Mouse (Mus musculus) liver, embryonic 11.5 days (tissue): ENCODE data around the gene Atp5mpl. TPM values are rescaled to one million over a fixed set of nuclear protein-coding genes. Genes with fewer than 3 reads are reported as not detected.

Source experiments
- ATAC-seq: fragments of 200-750 bp; cut with Nextera tagmentation; replicated peaks from 2 replicates; pipeline ENCODE4 v1.8.0; 2017; ENCODE audit warnings: moderate number of reproducible peaks, mild to moderate bottlenecking, moderate TSS enrichment, moderate library complexity; ENCODE audit not compliant: low FRiP score
- DNase-seq: peaks from one replicate; pipeline ENCODE4 v3.0.0-alpha.2; 2017; ENCODE audit warnings: low spot score
- H3K27ac ChIP-seq: fragments of 300-500 bp; sonication (generic); 2 replicates; pipeline ENCODE4 v1.5.1; 2014; ENCODE audit warnings: mild to moderate bottlenecking, low read depth, low read length, control low read depth
- H3K27me3 ChIP-seq: fragments of 300-500 bp; sonication (generic); replicated peaks from 2 replicates; pipeline ENCODE4 v1.6.1; 2014; ENCODE audit warnings: low read length, mixed read lengths; ENCODE audit not compliant: control insufficient read depth, insufficient read depth
- H3K36me3 ChIP-seq: fragments of 300-500 bp; sonication (generic); 2 replicates; pipeline ENCODE4 v1.6.1; 2014; ENCODE audit warnings: mild to moderate bottlenecking, low read length, moderate library complexity, mixed read lengths; ENCODE audit not compliant: control insufficient read depth, insufficient read depth
- H3K4me1 ChIP-seq: fragments of 300-500 bp; sonication (generic); replicated peaks from 2 replicates; pipeline ENCODE4 v1.6.1; 2014; ENCODE audit warnings: low read length, mixed read lengths; ENCODE audit not compliant: control insufficient read depth, insufficient read depth
- H3K4me2 ChIP-seq: fragments of 300-500 bp; sonication (generic); 2 replicates; pipeline ENCODE4 v1.6.1; 2014; ENCODE audit warnings: mild to moderate bottlenecking, control low read depth, moderate library complexity
- H3K4me3 ChIP-seq: fragments of 300-500 bp; sonication (generic); 2 replicates; pipeline ENCODE4 v1.5.1; 2014; ENCODE audit warnings: low read depth, low read length, control low read depth
- H3K9ac ChIP-seq: fragments of 300-500 bp; sonication (generic); 2 replicates; pipeline ENCODE4 v1.6.1; 2014; ENCODE audit warnings: low read depth, low read length, control low read depth
- H3K9me3 ChIP-seq: fragments of 300-500 bp; sonication (generic); 2 replicates; pipeline ENCODE4 v1.6.1; 2016; ENCODE audit warnings: low read length, inconsistent platforms, mixed read lengths; ENCODE audit not compliant: control insufficient read depth
- WGBS: fragments of 180-500 bp; shearing (Covaris S2); extraction: QIAGEN DNeasy Blood & Tissue Kit; methylation state at CpG from one replicate; pipeline ENCODE4 v1.1.7; 2014; 5-methylcytosine and 5-hydroxymethylcytosine counted together
- polyA plus RNA-seq: library from polyadenylated mRNA; unstranded; fragments of >200 nt; fragmentation: Nextera tagmentation; extraction: Ambion mirVana; gene quantifications from 2 replicates; pipeline ENCODE4 v1.2.1, GENCODE M21; 2014

The Atp5mpl gene
- polyA plus RNA-seq, 1 experiment from 2014 or later, result 735 TPM

DNA sequence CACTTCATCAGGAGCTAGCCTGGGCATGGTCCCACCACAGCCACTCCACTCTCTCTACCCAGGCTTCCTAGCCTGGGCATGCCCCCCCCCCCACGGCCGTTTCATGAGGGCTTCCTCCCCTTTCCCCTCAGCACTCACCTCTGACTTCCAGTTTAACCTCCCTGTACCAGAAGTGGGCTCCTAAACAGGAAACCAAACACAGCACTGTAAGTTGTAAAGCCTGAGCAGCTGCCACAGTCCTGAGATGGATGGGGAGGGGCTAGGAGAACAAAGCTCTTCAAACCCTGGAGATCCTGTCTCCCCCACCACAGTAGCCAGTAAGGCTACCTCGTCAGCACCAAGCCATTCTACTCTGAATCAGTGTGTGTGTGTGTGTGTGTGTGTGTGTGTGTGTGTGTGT is 52.7 kb downstream of the Atp5mpl start:
- Histone ChIP-seq H3K4me2 (no peak overlapping the region), H3K9me3 (no peaks in the 10 kb centered on the region), H3K27ac (no peak overlapping the region; the same call in 1 of the 2 replicates), H3K4me3 (no peak overlapping the region), H3K27me3 (peaks cover 3% of the 10 kb centered on the region; the same call in 1 of the 2 replicates), H3K9ac (no peak overlapping the region), H3K36me3 (no peaks in the 10 kb centered on the region), H3K4me1 (peaks cover 2% of the 10 kb centered on the region)
- ATAC-seq (no peak; the same call in 1 of the 2 replicates), DNase-seq (no peak)
- 25% methylated on average over 3 of the region's 3 CpGs for WGBS

DNA sequence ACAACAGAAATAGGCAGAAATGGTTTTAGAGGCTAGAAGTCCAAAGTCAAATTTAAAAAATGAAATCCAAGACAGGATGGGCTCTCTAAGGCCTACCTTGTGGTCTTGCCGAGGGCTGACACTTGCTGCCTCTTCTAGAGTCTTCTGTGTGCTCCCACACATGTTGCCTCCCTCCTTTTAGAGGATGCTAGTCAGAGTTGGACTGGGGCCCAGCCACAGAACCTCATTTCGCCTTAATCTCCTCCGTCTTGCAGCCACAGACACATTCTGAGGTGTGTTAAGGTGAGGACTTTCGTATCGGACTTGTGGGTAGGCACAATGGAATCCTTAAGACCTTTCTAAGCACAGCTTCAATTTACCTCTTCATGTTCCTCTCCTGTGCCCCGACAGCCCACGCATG is 54.0 kb downstream of the Atp5mpl start:
- Histone ChIP-seq H3K9me3 (no peaks in the 10 kb centered on the region), H3K27ac (no peak overlapping the region), H3K36me3 (no peaks in the 10 kb centered on the region), H3K4me2 (no peak overlapping the region), H3K4me3 (no peak overlapping the region), H3K9ac (no peak overlapping the region), H3K27me3 (peaks cover 6% of the 10 kb centered on the region; the same call in 1 of the 2 replicates), H3K4me1 (peaks cover 9% of the 10 kb centered on the region)
- WGBS, result 87% methylated on average over 7 of the region's 7 CpGs
- ATAC-seq (no peak), DNase-seq (no peak)

DNA sequence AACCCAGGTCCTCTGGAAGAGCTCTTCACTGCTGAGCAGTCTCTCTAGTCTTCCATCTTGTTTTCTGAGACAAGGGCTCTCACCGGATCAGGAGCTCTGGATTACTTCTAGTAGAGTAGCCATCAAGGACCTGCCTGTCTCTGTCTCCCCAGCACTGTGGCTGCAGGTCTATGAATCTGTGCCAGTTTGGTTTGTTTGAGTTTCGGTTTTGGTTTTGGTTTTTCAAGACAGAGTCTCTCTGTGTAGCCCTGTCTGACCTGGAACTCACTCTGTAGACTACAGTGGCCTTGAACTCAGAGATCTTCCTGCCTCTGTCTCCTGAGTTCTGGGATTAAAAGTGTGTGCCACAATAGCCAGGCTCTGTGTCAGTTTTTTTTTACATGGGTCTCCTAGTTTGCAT is 55.0 kb downstream of the Atp5mpl start:
- H3K4me1 ChIP-seq, result peaks cover 13% of the 10 kb centered on the region
- no peaks in the 10 kb centered on the region for H3K9me3 ChIP-seq
- no peak overlapping the region for H3K9ac ChIP-seq
- no peak overlapping the region for H3K27ac ChIP-seq
- 84% methylated on average over 2 of the region's 2 CpGs for WGBS
- no peaks in the 10 kb centered on the region for H3K36me3 ChIP-seq
- H3K27me3 ChIP-seq, result peaks cover 6% of the 10 kb centered on the region; the same call in 1 of the 2 replicates
- H3K4me2 ChIP-seq, result no peak overlapping the region
- H3K4me3 ChIP-seq, result no peak overlapping the region
- ATAC-seq (no peak), DNase-seq (no peak)

Other genes with a start within 250 kb of the Atp5mpl start
- 56.8 and 59.3 TPM in 2 replicates for gene Klc1, start 208.1 kb downstream of the Atp5mpl start, polyA plus RNA-seq
- gene Xrcc3, start 153.1 kb downstream of the Atp5mpl start, polyA plus RNA-seq, result 20.0 and 20.9 TPM in 2 replicates
- 95.5 and 95.6 TPM in 2 replicates for gene Zfyve21, start 152.8 kb downstream of the Atp5mpl start, polyA plus RNA-seq
- gene Ppp1r13b, start 58.9 kb downstream of the Atp5mpl start, polyA plus RNA-seq, result 10.8 TPM in 2 replicates
- gene Tdrd9, start 4.6 kb upstream of the Atp5mpl start, polyA plus RNA-seq, result 0.06 and 0.40 TPM in 2 replicates
- not detected in 2 replicates for gene Rd3l, start 14.3 kb upstream of the Atp5mpl start, polyA plus RNA-seq
- 0.38 and 0.73 TPM in 2 replicates for gene Aspg, start 139.7 kb upstream of the Atp5mpl start, polyA plus RNA-seq
- gene Kif26a, start 179.2 kb upstream of the Atp5mpl start, polyA plus RNA-seq, result 0.52 and 0.59 TPM in 2 replicates